Mouse (Mus musculus) bone marrow, adult 2 months (tissue): ENCODE measurements at regions not wholly inside any gene's neighbourhood (a gene's known extent, or its start where the extent isn't known, plus 50 kb on each side); places are given as distances from the start of the nearest gene placed in this dataset.

Experiments used
- H3K27ac ChIP-seq: fragments of 200-500 bp; 2 replicates; pipeline ENCODE4 v1.5.1; 2012; ENCODE audit warnings: low read depth, mild to moderate bottlenecking, control low read depth, inconsistent platforms, low read length; ENCODE audit not compliant: control insufficient read depth, poor library complexity, insufficient read depth
- H3K4me1 ChIP-seq: fragments of 200-500 bp; 2 replicates; pipeline ENCODE4 v1.6.1; 2011; ENCODE audit warnings: low read length; ENCODE audit not compliant: control insufficient read depth, insufficient read depth
- H3K4me3 ChIP-seq: fragments of 200-500 bp; replicated peaks from 2 replicates; pipeline ENCODE3; 2011; ENCODE audit warnings: mild to moderate bottlenecking, low read depth, low read length, control low read depth; ENCODE audit not compliant: control insufficient read depth
- CTCF ChIP-seq: fragments of 200-500 bp; IDR thresholded peaks from 2 replicates; pipeline ENCODE4 v1.5.1; 2011; ENCODE audit warnings: low read length, control low read depth; ENCODE audit not compliant: control insufficient read depth, insufficient read depth
- POLR2A ChIP-seq: fragments of 200-500 bp; IDR thresholded peaks from 2 replicates; pipeline ENCODE4 v1.6.1; 2011; ENCODE audit warnings: low read depth, mild to moderate bottlenecking, control low read depth, low read length, borderline replicate concordance; ENCODE audit not compliant: control insufficient read depth
- WGBS: fragments of 180-500 bp; shearing (Covaris S2); methylation state at CpG from one replicate; pipeline ENCODE4 v1.1.7; 2018; 5-methylcytosine and 5-hydroxymethylcytosine counted together

- H3K27ac ChIP-seq, result no peak overlapping the region
- WGBS, result 70% methylated on average over 2 of the region's 2 CpGs
- no peak for TF ChIP-seq POLR2A
- TF ChIP-seq CTCF, result no peak
- H3K4me1 ChIP-seq, result no peaks in the 10 kb centered on the region
- H3K4me3 ChIP-seq, result no peak overlapping the region
These were observed 108.7 kb downstream of the Zfp648 start for GRCm38 (mm10) chr1:154309650-154310049.
